Mouse (Mus musculus) R1 (cell line): ENCODE measurements at regions not wholly inside any gene's neighbourhood (a gene's known extent, or its start where the extent isn't known, plus 50 kb on each side); places are given as distances from the start of the nearest gene placed in this dataset.
A peak's percentile ranks its signal among the peaks of the same experiment; 100 is the strongest.

Experiments used
- DNase-seq: peaks from one replicate; pipeline ENCODE4 v3.0.0-alpha.2; 2018; ENCODE audit warnings: low read depth, low spot score

DNA sequence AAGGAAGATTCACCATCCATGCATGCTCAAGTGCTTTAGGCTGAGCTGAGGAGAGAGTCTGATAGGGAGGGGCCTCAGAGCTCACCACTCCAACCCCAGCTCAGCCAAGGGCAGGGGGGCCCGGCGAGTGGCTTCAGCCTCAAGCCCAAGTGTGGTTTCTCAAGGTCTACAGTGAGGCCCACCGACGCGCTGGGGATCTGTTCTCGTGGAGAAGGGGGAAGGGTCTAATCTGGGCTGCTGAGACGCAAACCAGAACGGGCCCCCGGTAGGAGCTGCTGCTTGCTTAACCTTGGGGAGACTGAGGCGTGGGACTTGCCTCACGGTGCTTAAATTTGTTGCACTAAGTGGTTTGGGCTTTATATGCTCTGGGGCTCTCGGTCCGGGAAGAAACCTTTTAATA, 70.9 kb downstream of the Asb1 start:
- DNase-seq, result peak; percentile 34

DNA sequence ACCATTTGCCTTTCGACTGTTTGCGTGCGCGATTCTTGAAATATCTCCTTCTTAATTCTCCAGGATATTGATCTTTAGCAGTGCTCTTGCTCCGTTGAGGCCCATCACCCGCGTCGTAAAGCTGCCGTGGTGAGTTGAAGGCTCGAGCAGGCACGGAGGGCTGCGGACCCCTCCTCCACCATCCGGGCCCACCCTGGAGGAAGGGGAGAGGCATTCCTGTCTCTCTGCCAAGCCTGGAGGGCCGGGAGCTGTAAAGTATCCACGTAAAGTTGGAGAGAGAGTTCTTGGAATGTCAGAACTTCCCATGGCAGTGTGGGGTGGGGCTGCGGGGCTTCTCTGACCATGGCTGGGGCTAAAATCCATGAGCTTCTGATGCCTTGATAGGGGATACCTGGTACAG, 71.3 kb downstream of the Asb1 start:
- DNase-seq, result peak; percentile 37

DNA sequence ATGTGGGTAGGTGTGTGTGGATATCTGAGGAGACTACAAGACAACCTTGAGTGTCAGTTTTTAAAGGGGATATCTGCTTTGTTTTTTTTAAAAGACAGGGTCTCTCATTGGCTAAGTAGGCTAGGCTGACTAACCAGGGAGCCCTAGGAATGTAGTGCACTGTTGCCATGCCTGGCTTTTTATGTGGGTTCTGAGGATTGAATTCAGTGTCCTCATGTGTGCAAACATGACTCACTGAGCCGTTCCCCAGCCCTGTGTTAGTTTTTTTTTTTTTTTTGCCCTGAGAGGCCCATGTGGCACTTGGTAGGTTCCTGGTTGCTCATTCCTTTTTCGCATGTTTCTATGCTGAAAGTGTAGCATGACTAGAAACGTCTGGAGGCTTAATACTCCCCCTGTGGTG, 72.6 kb downstream of the Asb1 start:
- DNase-seq, result no peak

- no peak for DNase-seq
Observed at GRCm38 (mm10) chr1:91615396-91615795, 75.1 kb downstream of the Asb1 start.

GRCm38 (mm10) chr1:91618527-91619135, 78.3 kb downstream of the Asb1 start:
- no peak for DNase-seq

DNA sequence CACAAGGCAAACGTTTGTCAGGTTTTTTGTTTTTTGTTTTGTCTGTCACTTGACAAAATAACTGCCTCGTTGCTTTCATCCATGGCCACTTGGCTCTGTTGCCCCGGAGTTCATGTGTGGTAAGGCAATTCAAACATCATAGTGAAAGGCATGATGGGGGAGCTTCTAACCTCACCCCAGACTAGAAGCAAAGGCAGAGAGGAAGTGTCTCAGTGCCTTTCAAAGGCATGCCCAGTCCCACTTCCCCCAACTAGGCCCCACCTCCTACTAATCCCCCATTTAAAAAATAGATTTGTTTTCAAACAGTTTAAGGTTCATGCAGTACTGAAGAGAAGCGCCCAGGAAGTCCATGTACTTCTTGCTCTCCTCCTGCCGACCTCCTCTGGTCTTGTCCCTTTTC, 80.8 kb downstream of the Asb1 start:
- DNase-seq, result no peak

DNA sequence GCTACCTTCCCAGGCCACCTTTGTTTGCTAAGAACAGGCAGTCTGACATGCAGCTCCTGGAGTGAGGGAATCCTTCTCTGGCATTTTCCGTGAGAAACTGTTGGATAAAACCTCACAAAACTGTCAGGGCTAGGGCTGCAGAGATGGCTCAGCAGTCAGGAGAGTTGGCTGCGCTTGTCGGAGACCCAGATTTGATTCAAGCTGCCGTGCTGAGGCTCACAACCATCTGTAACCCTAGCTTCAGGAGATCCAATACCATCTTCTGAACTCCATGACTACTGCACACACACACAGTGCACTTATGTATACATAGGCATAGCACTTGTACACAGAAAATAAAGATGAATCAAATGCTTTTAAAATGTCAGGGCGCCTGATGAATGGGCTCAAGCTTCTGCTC, 82.5 kb downstream of the Asb1 start:
- no peak for DNase-seq

DNA sequence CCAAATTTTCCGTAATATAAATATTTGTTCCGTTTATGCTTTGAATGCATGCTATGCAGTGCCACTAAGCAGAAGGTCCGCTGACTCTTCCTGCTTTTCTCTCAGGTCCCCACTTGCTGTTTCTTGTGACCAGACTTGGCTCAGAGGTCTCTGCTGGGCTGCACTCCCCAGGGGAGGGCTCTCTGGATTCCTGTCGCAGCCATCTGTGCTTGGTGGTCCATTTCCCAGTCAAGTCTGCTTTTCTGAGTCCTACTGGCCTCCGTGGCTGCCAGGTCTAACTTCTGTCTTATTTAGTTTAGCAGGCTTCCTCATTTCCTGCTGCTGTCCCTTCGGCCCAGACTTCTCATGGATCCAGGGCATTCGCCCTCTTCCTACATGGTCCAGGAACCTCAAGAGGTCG, 83.7 kb downstream of the Asb1 start:
- DNase-seq, result no peak

- DNase-seq, result no peak
Observed at GRCm38 (mm10) chr1:91624531-91625300, 84.4 kb downstream of the Asb1 start.

GRCm38 (mm10) chr1:91626090-91626489, 85.7 kb downstream of the Asb1 start:
- DNase-seq, result no peak

GRCm38 (mm10) chr1:91630206-91630605, 89.9 kb downstream of the Asb1 start:
- DNase-seq, result no peak

DNA sequence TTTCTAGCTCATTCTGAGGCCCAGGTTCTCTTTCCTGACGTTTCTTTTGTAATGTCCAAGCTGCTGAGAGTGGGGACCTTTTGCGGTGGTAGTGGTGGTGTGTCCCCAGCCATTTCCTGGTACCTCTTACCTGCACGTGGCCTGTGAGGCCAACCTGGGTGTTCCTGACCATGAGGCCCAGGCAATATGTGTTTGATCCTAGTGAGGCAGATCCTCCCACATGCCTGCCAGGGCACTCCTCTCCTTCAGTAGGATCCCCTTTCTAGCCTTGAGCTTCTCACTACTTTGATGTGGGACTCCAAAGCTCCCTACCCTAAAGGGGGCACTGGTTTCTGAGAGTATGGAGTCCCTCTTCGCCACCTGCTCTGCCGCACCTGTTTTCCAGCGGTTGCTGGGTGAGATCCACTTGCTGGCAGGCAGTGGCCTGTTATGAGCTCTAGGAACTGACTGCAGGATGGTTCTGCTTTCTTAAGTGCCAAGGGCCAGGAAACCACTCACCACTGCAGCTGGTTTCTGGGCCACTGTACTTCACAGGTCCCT, 90.6 kb downstream of the Asb1 start:
- DNase-seq, result no peak

DNA sequence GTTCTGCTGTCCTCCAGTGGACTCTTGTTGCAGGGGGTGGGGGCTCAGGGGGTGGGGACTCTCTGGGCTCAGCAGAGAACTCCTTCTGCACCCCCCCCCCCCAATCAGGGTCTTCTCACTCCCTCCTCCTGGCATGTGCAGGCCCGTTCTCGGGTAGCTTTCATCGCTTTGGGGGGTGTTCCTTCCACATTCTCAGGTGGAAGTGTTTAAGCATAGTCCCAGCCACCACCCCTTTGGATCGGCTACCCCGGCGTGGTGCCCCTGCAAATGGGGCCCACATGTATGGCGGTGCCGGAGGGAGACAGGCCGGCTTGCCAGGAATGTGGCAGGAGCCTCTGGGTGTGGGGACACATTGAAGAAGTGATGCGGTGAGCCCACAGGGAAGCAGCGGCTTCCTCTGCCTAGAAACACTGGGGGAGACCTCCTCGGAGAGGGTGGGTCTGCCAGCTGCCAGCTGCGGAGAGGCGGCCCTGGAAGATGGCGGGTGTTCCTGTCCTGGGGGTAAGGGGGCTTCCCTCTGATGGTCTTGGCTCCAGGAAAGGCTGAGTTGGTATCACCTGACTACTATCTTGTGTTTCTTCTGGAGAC, 92.7 kb downstream of the Asb1 start:
- no peak for DNase-seq

DNA sequence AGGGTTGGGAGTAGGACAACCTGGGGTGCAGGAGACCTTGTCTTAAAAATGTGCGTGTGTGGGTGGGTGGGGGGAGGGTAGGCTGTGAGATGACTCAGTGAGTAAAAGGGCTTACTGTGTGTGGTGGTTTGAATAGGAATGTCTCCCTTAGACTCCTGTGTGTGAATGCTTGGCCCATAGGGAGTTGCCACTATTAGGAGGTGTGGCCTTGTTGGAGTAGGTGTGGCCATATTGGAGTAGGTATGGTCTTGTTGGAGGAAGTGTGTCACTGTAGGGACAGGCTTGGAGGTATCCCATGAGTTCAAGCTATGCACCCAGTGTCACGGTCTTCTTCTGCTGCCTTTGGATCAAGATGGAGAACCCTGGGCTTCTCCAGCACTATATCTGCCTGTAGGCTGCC, 96.2 kb downstream of the Asb1 start:
- DNase-seq, result peak; percentile 12

DNA sequence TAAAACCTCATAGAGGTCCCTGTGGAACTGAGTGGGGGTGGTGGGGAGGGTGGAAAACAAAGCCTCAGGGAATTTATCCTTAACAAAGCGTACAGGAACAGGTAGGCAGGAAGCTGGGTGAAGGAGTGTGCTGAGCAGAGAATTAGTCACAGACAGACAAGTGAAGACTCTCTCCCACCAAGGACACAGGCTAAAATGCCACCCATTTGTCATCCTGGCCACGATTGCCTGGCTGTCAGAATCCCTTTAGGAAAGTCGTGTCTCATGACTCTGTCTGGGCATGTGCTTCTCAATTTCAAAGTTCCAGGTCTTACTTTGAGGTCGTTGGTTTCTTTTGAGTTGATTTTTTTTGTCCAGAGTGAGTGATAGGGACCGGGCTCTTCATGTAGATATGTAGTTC, 100.2 kb downstream of the Asb1 start:
- DNase-seq, result no peak

DNA sequence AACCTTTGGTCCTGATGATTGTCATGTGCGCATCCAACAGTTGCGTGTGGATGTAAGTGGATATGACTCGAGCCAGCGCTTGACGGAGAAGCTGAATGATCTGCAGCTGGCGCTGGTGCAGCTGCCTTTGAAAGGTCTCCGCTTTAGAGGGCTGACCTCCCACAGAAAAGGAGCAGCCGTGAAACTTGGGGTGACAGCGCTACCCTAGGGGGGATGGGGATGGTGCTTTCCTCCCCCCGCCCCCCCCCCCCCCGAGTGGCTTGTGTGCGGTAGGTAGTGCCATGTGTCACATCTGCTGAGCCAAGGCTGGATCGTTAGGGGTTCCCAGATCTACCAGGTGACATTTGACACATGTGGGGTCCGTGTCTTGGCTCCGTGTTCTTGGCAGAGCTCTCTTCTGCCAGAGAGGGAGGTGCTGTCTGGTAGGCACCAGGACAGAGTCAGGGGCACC, 118.7 kb downstream of the Asb1 start:
- DNase-seq, result no peak

- DNase-seq, result no peak
Observed at GRCm38 (mm10) chr1:91659486-91659885, 119.1 kb downstream of the Asb1 start.

GRCm38 (mm10) chr1:91663289-91663688, 122.9 kb downstream of the Asb1 start:
- DNase-seq, result no peak

GRCm38 (mm10) chr1:91664622-91665021, 124.3 kb downstream of the Asb1 start:
- DNase-seq, result peak; percentile 70

GRCm38 (mm10) chr1:91668530-91668929, 128.2 kb downstream of the Asb1 start:
- no peak for DNase-seq

DNA sequence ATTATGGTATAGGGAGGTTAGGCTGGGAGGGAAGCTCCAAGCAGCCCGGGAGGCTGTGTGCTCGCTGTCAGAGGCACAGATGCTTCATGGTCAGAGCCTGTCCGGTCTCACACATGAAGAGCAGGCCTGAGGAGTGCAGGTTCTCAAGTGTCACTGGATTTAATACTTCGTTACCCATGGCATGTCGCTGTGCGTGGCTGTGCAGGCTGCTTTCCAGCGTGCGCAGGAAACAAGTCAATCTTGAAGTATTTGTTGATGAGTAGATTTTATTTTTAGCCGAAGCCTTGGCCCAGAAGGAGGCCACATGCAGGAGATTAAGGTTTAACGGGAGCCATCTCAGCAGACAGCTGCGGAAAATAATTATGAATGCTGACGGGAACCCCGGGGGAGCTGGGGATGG, 130.3 kb upstream of the Twist2 start:
- no peak for DNase-seq

- no peak for DNase-seq
Observed at GRCm38 (mm10) chr1:91674082-91674655, 127.1 kb upstream of the Twist2 start.
